Mouse (Mus musculus): ENCODE data around the gene Atxn2l. TPM values are rescaled to one million over a fixed set of nuclear protein-coding genes. Genes with fewer than 3 reads are reported as not detected.

The Atxn2l gene
- total RNA-seq, 2 experiments from 2014 or later: 164 to 165 TPM

DNA sequence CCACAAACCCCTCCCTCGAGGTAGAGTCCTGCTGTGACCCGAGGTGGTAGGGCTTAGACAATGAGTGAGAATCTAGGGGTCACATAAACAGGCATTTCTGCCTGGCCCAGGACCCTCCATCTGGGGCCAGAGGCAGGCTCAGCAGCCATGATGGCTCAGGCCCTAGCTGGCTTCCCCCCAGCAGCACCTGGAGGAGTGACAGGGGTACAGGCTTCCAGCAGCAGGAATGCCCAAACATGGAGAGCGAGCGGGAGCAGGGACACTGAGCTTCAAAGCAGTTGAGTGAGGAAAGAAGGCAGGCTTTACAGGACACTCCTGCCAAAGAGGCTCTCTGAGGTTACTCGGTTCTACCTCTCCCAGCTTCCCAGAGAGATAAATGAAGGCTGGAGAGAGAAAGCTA, 38.4 kb downstream of the Atxn2l start:
- no peak for DNase-seq
- intact Hi-C loops (cut with DNase I): no loop called here

DNA sequence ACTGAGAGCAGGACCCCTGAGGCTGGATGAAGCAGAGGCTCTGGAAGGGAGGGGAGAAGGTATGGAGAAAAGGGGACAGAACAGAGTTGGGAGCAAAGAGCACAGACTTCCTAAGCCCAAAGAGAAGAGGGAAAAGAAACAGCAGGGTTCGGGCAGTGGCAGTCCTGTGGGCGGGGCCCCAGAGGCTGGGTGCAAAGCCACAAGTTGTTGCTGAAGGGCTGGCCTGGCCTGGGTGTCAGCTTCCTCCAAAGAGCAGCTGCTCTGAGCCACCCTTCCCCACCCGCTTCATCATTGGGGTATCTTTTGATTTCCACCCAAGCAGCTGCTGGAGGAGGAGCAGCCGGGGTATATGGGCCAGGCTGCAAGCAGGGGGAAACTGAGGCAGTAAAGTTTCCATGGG, 39.1 kb downstream of the Atxn2l start:
- intact Hi-C loops (cut with DNase I): no loop called here
- no peak for DNase-seq

DNA sequence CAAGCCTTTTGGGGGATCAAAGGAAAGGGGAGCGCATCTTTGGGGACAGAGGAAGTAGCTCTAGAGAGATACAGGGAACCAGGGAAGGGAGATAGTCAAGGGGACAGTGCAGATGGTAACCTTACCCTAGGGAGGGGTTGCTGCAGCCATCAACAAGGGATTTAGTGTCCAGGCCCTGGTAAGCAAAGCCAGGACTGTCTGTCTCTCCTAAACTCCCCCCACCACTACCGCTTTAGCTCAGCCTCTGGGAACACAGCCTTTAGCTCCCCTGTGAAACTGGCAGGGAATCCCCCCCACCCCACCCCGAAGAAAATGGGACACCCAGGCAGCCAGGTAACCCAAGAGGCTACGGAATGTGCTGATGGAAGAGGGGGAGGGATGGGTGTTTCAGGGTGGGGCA, 39.7 kb downstream of the Atxn2l start:
- DNase-seq: no peak
- intact Hi-C loops (cut with DNase I): no loop called here

DNA sequence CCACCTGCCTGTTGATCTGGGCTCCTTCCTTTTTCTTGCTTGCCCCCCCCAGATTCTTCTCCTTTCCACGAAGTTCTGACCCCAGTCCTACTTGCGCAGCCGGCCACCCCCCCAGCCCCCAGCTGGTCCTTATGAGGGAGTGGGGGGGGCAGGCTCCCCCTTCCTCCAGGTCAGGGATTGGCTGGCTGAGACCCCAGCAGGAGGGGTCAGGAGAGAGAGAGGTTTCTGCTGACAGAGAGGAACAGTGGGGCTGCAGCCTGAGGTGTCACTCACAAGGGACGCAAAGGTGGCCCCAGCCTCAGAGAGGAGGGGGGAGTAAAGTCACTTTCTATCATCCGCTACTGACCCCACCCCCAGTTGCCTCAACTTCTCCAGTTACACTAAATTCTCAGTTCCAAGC, 40.2 kb downstream of the Atxn2l start, which contains the start of gene Atp2a1:
Atp2a1 (minus strand) TSS at position 105 of the 400 bp plus-strand sequence.
- no peak for DNase-seq
- intact Hi-C loops (cut with DNase I): no loop called here

DNA sequence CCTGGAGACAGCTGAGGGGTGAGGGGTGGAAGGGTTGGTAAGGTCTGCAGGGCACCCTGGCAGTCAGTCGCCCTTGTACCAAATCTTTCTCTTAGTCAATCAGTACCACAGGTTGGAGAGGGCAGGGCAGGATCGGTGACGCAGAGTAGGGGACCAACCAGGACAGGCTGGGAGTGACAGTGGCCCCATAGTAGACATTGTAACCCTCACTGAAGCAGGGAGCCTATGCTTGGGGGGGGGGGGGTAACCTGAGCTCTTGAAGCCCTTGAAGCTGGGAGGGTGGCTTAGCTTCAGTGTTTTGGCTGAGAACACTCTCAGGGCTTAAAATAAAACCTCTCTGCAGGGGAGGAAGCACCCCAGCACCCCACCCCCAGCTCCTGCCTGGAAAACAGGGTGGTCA, 41.6 kb downstream of the Atxn2l start:
- intact Hi-C loops (cut with DNase I): no loop called here

DNA sequence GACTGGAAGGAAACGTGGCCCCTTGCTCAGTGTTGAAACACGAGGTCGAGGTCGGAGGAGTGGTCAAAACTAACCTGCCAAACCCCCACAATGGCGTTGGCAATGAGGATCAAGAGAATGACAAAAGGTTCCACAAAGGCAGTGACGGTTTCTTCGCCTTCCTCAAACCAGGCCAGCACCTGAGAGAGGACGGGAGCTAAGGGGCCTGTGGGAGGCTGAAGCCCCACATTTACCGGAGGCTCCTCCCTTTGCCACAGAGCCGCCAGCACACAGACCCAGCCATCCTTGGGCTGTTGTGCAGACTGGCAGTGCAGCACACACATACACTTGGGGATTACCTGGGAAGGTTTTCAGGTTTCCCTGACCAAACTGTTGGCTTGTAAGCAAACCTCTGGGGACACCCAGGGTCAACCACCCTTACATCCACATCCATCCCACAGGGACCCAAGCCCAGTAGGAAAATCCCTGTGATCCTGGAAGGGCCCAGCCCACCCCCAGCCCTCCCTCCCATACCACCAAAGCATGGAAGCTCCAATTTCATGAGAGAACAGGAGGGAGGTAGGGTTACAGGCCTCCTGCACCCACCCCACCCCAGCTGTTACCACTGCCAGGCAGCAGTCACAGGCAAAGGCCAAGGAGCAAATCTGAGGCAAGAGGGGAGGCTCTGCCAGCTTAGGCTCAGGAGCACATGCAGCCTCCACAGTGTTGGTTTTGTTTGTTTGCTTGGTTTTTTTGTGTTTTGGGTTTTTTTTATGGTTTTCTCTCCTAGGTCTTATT, 42.4 kb downstream of the Atxn2l start:
- no peak for DNase-seq
- intact Hi-C loops (cut with DNase I): no loop called here

More for the DNA sequence above, 41.6 kb downstream of the Atxn2l start:
- DNase-seq: no peak

DNA sequence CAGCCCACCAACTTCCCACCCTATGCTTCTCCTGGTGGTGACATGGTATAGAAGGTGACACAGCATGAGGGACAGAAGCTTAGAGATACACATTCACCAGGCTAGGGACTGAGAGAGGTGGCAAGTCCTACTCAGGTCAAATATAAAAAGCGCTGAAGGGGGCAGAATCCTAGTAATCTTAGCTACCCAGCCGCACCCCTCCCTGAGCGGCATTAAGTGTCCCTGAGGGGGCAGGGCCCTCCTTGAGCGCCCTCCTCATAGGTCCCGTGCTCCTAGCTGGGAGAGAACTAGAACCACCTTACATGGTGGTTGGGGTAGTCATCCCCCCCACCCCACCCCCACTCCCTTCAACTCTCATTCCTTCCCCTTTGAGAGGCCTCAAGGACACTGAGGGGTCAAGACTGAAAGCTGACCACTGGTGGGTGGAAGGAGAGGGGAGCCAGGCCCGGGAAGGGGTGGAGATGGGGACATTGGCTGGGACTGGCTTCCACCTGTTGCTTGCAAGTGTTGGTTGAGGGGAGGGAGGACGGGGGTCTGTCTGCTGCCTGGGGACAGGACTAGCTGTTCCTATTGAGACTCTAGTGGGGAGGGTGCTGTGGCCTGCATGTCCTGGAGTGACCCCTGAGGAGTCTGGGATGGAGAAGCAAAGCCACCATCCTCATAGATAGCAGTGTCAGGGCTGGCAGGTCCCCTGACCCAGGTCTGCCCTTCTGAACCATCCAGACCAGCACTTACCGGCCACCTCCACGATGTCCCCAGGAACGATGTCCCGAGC, 44.2 kb downstream of the Atxn2l start:
- DNase-seq: no peak
- intact Hi-C loops (cut with DNase I): no loop called here

DNA sequence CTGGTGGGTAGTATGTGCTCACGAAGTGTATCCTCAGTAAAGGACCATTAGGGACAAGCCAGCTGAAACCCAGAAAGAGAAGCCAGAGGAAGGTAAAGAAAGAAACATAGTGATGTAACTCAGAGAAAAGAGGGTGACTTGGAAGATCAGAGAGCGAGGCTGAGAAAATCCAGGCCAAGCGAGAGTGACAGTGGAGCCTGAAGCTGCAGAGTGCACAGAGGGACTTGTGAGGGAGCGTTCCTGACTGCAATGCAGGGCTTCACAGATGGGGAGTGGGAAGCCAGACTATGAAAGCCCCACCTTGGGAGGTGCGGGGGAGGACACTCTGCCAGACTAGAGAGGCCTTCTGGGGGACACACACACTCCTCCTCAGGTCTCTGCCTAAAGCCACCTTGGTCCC, 45.0 kb downstream of the Atxn2l start:
- no peak for DNase-seq
- intact Hi-C loops (cut with DNase I): no loop called here

DNA sequence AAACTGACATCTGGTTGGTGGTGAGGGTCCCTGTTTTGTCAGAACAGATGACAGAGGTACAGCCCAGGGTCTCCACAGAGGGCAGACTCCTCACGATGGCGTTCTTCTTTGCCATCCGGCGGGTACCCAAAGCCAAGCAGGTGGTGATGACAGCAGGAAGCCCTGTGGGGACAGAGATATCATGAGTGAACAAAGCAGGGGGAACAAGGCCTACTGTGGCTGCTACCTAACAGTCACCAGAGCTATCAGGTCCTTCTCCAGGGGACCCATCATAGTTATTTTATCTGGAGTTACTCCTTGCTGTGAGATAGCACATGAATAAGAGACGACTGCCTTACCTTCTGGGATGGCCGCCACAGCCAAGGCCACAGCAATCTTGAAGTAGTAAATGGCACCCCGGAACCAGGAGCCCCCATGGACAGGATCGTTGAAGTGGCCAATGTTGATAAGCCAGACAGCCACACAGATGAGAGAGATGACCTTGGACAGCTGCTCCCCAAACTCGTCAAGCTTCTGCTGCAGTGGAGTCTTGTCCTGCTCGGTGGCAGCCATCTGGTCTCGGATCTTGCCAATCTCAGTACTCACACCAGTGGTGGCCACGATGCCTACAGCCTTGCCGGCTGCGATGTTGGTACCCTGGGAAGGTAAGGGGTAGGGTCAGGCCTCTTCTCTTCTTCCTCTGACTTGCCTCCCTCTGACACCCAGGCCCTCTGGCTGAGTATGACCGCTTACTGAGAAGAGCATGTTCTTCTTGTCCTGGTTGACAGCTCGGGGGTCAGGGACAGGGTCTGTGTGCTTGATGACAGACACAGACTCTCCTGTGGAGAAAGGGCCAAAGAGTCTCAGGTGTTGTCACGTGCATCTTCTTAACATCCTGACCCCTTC, 46.6 kb downstream of the Atxn2l start:
- no peak for DNase-seq
- intact Hi-C loops (cut with DNase I): no loop called here

DNA sequence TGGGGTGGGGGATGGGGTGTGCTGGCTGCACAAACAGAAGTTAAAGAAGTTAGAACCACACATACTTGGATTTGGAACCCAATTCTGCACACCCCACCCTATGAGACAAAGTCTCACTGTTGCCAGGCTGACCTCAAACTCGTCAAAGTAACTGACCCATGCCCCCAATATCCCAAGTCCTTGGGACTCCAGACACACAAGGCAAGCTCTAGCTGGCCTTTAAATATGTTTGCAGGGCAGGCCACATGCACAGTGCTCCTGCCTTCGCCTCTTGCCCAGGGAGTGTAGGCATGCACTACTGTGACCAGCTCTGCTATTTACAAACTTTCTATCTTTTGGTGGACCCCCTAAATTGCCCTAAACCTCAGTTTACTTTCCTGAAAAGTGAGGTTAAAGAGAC, 48.0 kb downstream of the Atxn2l start:
- no peak for DNase-seq
- intact Hi-C loops (cut with DNase I): no loop called here

DNA sequence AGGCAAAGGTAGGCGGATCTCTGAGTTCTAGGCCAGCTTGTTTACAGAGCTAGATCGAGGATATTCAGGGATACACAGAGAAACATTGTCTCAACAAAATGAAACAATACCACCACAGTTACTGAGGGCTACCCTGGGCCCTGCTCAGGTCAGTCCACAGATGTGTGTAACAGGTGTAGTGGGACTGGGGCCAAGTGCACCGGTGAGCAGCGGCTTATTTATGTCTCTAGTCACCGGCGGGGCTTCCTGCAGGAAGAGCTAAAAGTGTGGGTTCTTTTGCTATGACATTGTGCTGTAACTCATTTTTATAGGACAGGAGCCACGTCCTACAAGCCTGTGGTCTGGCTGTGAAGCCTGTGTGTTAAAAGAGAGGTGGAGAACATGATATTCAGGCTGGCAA, 49.4 kb downstream of the Atxn2l start:
- intact Hi-C loops (cut with DNase I): no loop called here

DNA sequence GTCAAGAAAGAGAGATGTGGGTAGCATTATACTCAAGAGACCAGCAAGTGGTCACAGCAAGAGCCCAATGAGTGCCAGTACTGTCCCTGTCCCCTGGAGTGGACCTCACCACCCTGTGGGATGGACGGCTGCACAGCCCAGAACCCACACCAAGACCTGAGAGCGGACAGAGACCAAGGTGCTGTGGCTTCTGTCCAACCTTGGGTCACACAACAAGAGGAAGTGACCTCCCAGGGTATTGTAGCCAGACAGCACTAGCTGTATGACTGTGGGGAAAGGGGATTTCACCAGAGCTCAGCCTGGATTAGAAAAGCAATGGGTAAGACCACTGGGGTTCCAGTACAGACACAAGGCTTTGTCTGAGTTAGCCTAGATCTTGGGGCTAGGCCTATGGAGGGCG, 51.0 kb downstream of the Atxn2l start:
- intact Hi-C loops (cut with DNase I): no loop called here
- no peak for DNase-seq

More for the DNA sequence above, 49.4 kb downstream of the Atxn2l start:
- no peak for DNase-seq

DNA sequence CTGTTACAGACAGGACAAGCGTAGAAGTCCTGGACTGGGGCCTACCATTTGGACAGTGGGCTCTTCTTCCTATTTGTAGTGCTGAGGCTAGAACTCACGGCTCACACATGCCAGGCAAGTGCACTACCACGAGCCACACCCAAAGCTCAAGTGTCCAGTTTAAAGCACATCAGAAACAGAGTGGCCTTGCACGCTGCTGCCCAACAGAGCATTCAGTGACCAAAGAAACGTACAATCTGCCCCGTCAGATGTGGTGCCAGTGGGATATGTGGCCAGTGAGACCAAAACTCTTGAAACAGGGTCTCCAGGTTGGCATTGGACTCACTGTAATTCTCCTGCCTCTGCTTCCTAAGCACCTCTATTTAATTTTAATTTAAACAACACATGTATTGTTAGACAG, 52.6 kb downstream of the Atxn2l start:
- intact Hi-C loops (cut with DNase I): no loop called here
- DNase-seq: no peak

DNA sequence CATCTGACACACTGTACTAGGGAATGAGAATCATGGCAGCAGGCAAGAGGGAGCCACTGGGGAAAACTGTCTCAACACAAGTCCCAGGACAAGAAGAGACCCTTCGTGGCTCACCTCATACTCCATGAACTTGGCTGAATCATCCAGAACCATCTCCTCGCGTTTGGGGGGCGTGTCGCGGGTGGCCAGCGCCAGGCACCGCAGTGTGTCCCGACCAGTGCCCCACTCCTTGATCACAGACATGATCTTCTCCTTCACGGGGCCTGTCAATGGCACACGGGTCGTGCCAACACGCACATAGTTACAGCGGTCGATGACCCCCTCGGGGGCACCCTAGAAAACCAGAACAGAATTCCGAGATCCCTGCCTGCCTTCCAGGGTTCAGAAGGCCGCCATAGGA, 53.2 kb downstream of the Atxn2l start:
- intact Hi-C loops (cut with DNase I): no loop called here
- no peak for DNase-seq

DNA sequence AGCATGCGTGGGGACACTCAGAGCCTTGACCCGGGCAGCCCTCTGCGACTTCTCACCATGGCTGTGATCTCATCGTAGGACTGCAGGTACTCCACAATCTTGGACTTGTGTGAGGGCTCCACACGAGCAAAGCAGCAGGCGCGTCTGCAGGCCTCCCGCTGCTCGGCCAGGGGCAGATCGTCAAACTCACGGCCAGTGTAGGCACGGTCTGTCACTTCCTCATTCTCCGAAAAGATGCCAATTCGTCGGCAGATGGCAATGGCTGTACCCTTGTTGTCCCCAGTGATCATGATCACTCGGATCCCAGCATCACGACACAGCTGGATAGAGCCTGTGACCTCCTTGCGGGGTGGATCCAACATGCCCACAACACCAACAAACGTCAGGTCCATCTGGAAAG, 54.8 kb downstream of the Atxn2l start:
- no peak for DNase-seq
- intact Hi-C loops (cut with DNase I): no loop called here

DNA sequence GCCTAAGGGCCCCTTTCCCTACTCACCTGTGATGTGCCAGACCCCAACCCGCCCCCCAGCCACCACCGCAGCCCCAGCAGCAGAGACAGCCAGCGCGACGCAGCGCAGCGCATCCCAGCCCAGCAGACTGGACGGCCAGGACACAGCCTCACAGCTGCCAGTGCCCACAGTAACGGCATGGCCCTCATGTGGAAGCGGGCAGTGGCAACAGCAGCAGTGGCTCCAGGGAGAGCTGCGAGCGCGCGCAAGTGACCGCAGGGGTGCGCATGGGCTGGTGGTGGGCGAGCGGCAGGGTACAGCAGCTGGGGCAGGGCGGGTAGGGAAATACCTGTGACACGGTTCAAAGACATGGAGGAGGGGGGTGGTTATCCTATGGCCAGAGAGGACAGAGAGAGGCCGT, 57.0 kb downstream of the Atxn2l start:
- intact Hi-C loops (cut with DNase I): no loop called here
- DNase-seq: no peak

DNA sequence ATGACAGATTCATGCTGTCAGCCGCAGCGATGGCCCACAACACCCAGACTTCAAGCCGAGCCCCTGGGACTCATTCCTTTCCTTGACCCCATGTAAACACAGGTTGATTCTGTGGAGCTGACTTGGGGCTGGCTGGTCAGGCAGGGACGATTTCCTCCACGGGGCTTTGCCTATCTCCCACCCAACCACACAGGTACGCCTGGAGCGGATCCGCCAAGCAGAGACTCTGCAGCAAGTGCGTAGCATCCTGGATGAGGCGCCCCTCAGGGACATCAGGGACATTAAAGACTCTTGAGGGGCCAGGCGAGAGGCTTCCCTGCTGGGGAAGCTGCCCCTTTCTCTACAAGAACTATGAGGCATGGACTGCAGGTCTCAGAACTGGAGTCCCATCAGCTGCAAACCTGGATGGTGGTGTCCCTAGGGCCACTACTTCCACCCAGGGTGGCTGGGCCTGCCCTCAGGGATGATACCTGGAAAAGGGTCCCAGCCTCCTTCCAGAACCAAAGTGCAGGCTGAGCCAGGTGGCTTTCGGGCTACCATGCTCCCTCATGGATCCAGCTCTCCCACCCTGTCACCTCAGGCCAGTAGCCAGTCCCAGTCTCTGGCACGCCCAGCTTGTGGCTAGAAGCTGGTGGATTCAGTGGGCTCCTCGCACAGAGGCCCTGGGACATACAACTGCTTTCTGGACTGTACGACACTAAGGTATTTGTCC, 58.0 kb downstream of the Atxn2l start:
- no peak for DNase-seq
- intact Hi-C loops (cut with DNase I): no loop called here

DNA sequence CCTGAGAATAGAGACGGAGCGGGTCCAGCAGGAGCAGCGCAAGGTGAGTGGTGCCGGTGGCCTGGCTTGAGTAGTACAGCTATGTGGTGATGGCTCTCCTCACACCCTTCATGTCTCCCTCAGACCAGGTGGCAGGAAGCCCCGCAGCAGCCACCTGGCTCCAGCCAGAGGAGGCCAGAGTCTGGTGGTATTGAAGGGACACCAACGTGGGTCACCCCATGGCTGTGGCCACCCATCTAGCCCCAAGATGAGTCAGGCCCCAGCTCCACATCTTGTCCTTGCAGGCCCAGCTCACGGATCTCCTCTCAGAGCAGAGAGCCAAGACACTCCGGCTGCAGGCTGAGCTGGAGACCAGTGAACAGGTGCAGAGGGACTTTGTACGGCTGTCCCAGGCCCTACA, 58.7 kb downstream of the Atxn2l start:
- no peak for DNase-seq
- intact Hi-C loops (cut with DNase I): no loop called here

DNA sequence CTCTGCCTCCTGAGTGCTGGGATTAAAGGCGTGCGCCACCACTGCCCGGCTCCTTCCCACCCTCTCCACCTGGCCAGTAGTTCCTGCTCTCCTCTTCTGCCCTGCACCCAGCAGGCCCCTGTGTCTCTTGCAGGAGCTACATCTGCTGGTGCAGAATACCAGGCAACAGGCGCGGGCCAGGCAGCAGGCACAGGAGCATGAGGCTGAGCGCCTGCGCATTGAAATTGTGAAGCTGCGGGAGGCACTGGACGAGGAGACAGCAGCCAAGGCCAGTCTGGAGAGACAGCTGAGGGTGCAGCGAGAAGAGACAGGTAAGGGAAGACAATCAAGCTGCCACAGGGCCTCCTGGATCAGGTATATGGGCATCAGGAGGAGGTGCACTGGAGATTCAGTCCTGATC, 59.2 kb downstream of the Atxn2l start:
- intact Hi-C loops (cut with DNase I): no loop called here
- no peak for DNase-seq
